Mouse (Mus musculus) hindbrain, embryonic 14.5 days (tissue): ENCODE data around the gene Agpat1. TPM values are rescaled to one million over a fixed set of nuclear protein-coding genes. Genes with fewer than 3 reads are reported as not detected.
A peak's percentile ranks its signal among the peaks of the same experiment; 100 is the strongest.

ENCODE experiments used
- ATAC-seq: fragments of 200-750 bp; cut with Nextera tagmentation; 2 replicates; pipeline ENCODE4 v1.8.0; 2017; ENCODE audit warnings: moderate number of reproducible peaks, mild to moderate bottlenecking, moderate TSS enrichment, moderate library complexity; ENCODE audit not compliant: low FRiP score
- DNase-seq: peaks from one replicate; pipeline ENCODE4 v3.0.0-alpha.2; 2015; ENCODE audit warnings: low spot score
- H3K27ac ChIP-seq: fragments of 300-500 bp; sonication (generic); 2 replicates; pipeline ENCODE4 v1.5.1; 2014; ENCODE audit warnings: mild to moderate bottlenecking, moderate library complexity
- H3K27me3 ChIP-seq: fragments of 300-500 bp; sonication (generic); 2 replicates; pipeline ENCODE4 v1.6.1; 2014; ENCODE audit warnings: mild to moderate bottlenecking, low read length, mixed read lengths; ENCODE audit not compliant: control insufficient read depth, insufficient read depth
- H3K36me3 ChIP-seq: fragments of 300-500 bp; sonication (generic); replicated peaks from 2 replicates; pipeline ENCODE4 v1.6.1; 2014; ENCODE audit not compliant: control insufficient read depth, insufficient read depth
- H3K4me1 ChIP-seq: fragments of 300-500 bp; sonication (generic); replicated peaks from 2 replicates; pipeline ENCODE4 v1.6.1; 2014; ENCODE audit warnings: antibody characterized with exemption, low read length, mixed read lengths; ENCODE audit not compliant: control insufficient read depth, insufficient read depth
- H3K4me2 ChIP-seq: fragments of 300-500 bp; sonication (generic); replicated peaks from 2 replicates; pipeline ENCODE4 v1.6.1; 2014; ENCODE audit warnings: mild to moderate bottlenecking, moderate library complexity
- H3K4me3 ChIP-seq: fragments of 300-500 bp; sonication (generic); replicated peaks from 2 replicates; pipeline ENCODE4 v1.5.1; 2014; ENCODE audit warnings: mild to moderate bottlenecking, low read length
- H3K9ac ChIP-seq: fragments of 300-500 bp; sonication (generic); 2 replicates; pipeline ENCODE4 v1.6.1; 2014
- H3K9me3 ChIP-seq: fragments of 300-500 bp; sonication (generic); 2 replicates; pipeline ENCODE4 v1.6.1; 2016; ENCODE audit warnings: low read length; ENCODE audit not compliant: control insufficient read depth
- WGBS: fragments of 180-500 bp; shearing (Covaris S2); extraction: QIAGEN DNeasy Blood & Tissue Kit; methylation state at CpG from one replicate; pipeline ENCODE4 v1.1.7; 2014; 5-methylcytosine and 5-hydroxymethylcytosine counted together
- polyA plus RNA-seq: library from polyadenylated mRNA; unstranded; fragments of >200 nt; fragmentation: Nextera tagmentation; extraction: Ambion mirVana; gene quantifications from 2 replicates; pipeline ENCODE4 v1.2.1, GENCODE M21; 2014

The Agpat1 gene
- polyA plus RNA-seq, 1 experiment from 2014 or later = 123 TPM

DNA sequence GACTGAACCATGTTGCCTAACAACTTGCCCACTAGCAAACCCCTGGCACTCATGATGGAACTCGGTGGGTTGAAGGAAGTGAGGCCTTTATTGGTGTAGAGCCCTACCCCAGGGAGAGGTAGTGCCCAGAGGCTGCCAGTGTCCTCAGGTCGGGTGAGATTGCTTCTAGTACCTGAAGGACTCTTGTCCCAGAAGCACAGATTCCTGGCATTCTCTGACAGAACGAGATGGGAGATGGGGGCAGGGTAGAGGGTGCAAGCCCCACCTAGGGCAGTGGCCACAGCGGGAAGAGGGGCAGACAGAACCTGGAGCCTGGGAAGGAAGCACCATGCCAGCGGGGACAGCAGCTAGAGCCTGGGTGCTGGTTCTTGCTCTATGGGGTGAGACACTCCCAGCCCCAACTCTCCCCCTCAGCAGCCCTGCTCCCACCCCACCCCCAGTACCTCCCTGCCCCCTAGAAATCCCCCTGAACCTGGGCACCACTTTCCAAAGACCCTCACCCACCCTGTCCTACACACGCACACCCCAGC lies 6.4 kb upstream of the Agpat1 start, which contains the start of gene Ager:
Ager (plus strand) TSS at position 297 of the 530 bp plus-strand sequence.
- 32% methylated on average over 6 of the region's 6 CpGs for WGBS
- no peak for ATAC-seq
- peaks cover 28% of the 10 kb centered on the region for H3K4me1 ChIP-seq

DNA sequence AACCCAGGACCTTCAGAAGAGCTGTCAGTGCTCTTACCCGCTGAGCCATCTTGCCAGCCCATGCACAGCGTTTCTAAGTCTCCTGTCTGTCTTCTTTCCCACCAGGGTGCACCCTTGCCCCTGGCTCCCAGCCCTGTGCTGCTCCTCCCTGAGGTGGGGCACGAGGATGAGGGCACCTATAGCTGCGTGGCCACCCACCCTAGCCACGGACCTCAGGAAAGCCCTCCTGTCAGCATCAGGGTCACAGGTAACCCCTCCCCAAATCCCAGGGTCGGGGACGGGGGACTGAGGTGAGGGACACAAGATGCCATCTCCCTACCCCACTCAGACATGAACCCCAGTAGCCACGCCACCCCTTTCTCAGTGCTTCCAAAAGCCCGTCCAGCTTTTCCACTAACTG lies 4.2 kb upstream of the Agpat1 start:
- DNase-seq = no peak
- no peak for ATAC-seq
- Histone ChIP-seq H3K9ac (no peak overlapping the region), H3K9me3 (no peaks in the 10 kb centered on the region), H3K36me3 (peaks cover 26% of the 10 kb centered on the region), H3K27me3 (no peaks in the 10 kb centered on the region), H3K4me2 (no peak overlapping the region), H3K27ac (no peak overlapping the region), H3K4me1 (peaks cover 15% of the 10 kb centered on the region), H3K4me3 (no peak overlapping the region)
- WGBS = 80% methylated on average over 9 of the region's 9 CpGs

More for the DNA sequence above, 6.4 kb upstream of the Agpat1 start, which contains the start of gene Ager:
- Histone ChIP-seq H3K36me3 (peaks cover 31% of the 10 kb centered on the region), H3K9me3 (no peaks in the 10 kb centered on the region), H3K27me3 (no peaks in the 10 kb centered on the region), H3K27ac (no peak within 1 kb of the TSS), H3K4me3 (no peak within 1 kb of the TSS), H3K9ac (no peak within 1 kb of the TSS), H3K4me2 (no peak within 1 kb of the TSS)
- no peak for DNase-seq

DNA sequence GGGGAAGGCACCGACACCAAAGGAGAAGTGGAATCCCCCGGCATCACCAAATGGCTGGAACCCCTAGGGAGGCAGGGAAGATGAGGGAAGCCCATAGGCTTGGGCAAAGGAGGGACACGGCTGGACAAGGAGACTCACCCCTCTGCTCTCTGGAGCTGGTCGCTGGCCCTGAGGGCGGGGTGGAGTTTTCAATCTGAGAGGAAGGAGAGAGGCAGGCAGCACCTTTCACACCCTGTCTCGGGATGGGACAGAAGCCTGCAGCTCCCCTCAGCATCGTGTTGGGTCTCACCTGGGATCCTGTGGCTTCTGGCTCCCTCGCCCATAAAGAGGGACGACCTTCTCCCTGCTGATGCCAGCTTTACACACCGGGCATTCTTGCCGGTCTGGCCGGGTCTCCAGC lies 2.3 kb upstream of the Agpat1 start:
- no peak overlapping the region for H3K4me3 ChIP-seq
- 0 out of 2 replicates have a peak overlapping the region, but pooled peaks have one; percentile 71 for H3K9ac ChIP-seq
- no peak overlapping the region for H3K27ac ChIP-seq
- peaks cover 23% of the 10 kb centered on the region for H3K4me1 ChIP-seq
- H3K27me3 ChIP-seq = no peaks in the 10 kb centered on the region
- peak overlapping the region; percentile 76 for H3K4me2 ChIP-seq
- H3K36me3 ChIP-seq = peaks cover 12% of the 10 kb centered on the region
- DNase-seq (no peak), ATAC-seq (no peak)
- H3K9me3 ChIP-seq = no peaks in the 10 kb centered on the region
- 91% methylated on average over 12 of the region's 12 CpGs for WGBS

DNA sequence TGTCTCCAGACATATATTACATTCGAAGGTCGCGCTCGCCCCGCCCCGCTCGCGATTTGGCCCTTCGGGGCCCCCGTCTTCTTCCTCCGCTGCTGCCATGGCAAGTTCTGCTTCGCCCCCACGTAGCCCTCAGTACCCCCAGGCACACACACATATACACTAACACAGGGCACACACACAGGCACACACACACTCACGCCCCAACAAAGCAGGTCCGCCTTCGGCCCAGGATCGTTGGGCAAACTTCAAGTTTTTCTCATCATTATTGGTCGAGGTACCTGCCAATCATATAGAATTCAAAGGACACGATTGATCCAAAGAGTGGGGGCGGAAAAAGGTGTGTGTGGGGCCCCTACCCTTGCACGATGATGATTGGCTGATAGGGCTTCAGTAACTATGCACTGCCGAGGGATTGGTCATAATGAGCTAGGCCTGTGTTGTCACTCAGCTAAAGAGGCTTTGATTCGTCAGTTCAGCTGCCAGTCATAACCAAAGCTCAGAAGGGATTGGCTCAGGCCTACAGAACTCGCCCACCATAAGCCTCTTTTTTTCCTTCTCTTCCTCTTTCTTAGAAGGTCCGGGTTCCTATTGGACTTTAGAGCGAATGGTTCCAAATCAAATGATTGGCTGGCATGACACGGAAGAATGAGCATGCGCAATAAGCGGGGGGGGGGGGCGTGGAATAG lies 544 bp upstream of the Agpat1 start, which contains the start of gene Rnf5:
Rnf5 (minus strand) TSS at position 316 of the 686 bp plus-strand sequence.
- Histone ChIP-seq H3K27ac (peak within 1 kb of the TSS; percentile 87), H3K4me3 (peak within 1 kb of the TSS; percentile 80), H3K4me1 (peaks cover 40% of the 10 kb centered on the region), H3K9ac (peak within 1 kb of the TSS; percentile 71), H3K36me3 (peaks cover 16% of the 10 kb centered on the region), H3K4me2 (peak within 1 kb of the TSS; percentile 76), H3K27me3 (no peaks in the 10 kb centered on the region), H3K9me3 (no peaks in the 10 kb centered on the region)
- DNase-seq (peak; percentile 100), ATAC-seq (peak; percentile 94)
- under 1% methylated on average over 30 of the region's 30 CpGs for WGBS

DNA sequence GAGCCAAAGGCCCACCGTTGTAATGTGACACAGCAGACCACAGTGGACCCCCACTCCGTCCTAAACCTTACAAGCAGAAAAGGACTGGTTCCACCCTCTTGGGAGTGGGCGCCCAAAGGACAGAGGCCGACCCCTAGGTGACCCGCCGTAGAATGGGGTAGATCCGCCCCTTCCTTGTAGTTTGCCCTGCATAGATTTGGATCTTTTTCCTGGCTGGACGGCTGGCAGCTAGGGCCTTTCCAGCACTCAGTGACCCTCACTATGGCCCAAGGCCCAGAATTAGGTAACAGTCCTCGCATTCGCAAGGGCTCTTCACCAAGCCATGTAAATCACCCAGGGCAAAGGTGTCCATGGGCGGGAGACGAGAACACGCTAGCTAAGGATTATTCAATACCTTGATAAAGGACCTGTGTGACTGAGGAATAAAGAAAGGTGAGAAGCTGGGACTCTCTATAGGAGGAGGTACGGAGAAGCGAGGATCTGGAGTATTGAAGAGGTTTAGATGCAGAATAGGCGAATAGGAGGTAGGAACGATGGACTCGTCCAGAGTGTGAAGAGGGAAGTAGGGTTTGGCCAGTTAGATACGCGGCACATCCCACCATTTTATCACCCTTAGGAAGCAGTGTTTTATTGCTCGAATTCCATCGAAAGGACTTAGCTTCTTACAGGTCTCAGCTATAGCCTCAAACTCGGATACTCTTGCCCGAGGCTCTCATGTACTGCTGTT lies 612 bp downstream of the Agpat1 start:
- no peak for DNase-seq
- Histone ChIP-seq H3K9ac (peak overlapping the region; percentile 92), H3K36me3 (peaks cover 16% of the 10 kb centered on the region), H3K9me3 (no peaks in the 10 kb centered on the region), H3K27ac (peak overlapping the region; percentile 87), H3K4me1 (peaks cover 43% of the 10 kb centered on the region), H3K4me2 (peak overlapping the region; percentile 66), H3K27me3 (no peaks in the 10 kb centered on the region), H3K4me3 (peak overlapping the region; percentile 80)
- WGBS = 17% methylated on average over 24 of the region's 24 CpGs
- ATAC-seq = no peak

DNA sequence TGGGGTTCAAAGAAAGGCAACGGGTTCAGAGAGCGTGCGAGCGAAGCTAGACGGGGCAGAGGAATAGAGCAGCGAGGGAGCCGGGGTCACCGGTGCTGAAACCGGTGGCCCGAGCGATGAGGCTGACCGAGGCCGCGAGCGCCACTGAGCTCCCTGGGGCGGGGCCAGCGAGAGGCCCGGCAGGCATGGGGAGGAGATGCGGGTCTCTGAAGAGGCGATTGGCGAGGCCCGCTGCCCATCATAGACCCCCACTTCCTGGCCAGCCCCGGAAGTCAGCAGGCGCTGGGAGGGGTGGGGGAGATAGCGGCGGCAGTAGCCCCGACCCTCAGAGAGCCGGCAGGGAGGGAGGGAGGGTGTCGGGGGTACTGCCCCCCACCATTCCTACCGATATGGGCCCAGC lies 1.5 kb downstream of the Agpat1 start:
- WGBS = 0% methylated on average over 28 of the region's 30 CpGs
- peak; percentile 58 for ATAC-seq

DNA sequence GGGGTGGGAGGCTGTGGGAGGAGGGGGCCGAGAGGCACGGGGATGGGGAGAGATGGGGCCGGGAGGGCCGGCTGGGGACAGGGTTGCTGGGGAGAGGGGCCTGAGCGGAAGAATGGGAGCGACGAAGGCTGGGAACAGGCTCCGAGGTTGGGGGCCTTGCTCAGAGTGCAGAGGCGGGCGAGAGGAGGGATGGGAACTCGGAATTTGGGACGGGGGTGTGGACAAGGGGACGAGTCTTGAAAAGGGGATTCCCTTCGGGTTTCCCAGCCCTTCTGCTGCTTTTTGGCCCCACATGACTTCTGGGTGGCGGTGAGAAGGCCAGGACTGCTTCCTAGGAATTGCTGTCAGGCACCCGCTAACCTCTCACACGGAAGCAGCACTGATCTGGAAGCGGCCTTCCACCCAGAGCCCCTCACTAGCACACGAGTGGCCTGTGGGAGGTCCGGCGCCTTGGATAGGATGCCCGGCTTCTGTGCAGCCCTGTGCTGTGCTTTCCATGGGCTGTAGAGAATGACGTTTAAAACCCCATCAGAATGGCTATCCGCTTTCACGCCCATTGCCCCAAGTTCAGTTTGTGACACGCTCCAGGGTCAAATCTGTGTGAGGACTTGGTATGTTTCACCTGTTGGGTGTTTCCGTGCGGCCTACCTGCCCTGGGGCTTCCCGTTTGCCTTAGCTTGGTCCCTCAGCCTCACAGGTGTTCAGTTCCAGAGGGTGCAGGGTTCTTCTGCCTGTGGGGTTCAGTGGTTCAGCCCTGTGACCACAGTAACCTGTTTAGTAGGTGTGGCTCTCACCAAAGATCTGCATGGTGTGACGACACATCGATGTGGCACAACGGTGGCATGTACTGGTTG lies 2.4 kb downstream of the Agpat1 start:
- Histone ChIP-seq H3K4me3 (peak overlapping the region; percentile 80), H3K4me1 (peaks cover 43% of the 10 kb centered on the region), H3K27ac (peak overlapping the region; percentile 87), H3K9ac (peak overlapping the region; percentile 92), H3K4me2 (peak overlapping the region; percentile 66), H3K9me3 (no peaks in the 10 kb centered on the region), H3K27me3 (no peaks in the 10 kb centered on the region), H3K36me3 (peaks cover 20% of the 10 kb centered on the region)
- WGBS = 15% methylated on average over 32 of the region's 32 CpGs
- ATAC-seq = no peak
- DNase-seq = no peak

More for the DNA sequence above, 1.5 kb downstream of the Agpat1 start:
- peak; percentile 94 for DNase-seq
- Histone ChIP-seq H3K9me3 (no peaks in the 10 kb centered on the region), H3K27me3 (no peaks in the 10 kb centered on the region), H3K4me1 (peaks cover 43% of the 10 kb centered on the region), H3K4me3 (peak overlapping the region; percentile 80), H3K36me3 (peaks cover 19% of the 10 kb centered on the region), H3K27ac (peak overlapping the region; percentile 87), H3K4me2 (peak overlapping the region; percentile 66), H3K9ac (peak overlapping the region; percentile 92)

DNA sequence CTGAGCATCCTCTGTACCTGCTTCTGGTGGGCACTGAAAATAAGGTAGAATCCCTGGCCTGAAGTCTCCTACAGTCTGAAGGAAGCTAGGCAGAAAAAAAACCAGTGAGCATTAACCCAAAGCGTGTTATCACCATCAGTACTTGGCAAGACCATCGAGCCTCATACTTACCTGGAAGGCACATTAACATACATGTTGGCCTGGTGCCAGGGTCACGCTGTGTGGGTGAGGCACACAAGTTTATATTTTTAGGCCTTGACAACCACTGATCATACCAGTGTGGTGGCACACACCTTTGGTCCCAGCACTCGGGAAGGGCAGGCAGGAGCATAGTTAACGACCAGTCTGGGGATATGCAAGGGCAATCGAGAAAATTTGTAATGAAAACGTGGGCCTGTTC lies 3.9 kb downstream of the Agpat1 start:
- Histone ChIP-seq H3K27me3 (no peaks in the 10 kb centered on the region), H3K4me3 (no peak overlapping the region), H3K27ac (no peak overlapping the region), H3K4me2 (no peak overlapping the region), H3K9me3 (no peaks in the 10 kb centered on the region), H3K9ac (no peak overlapping the region; the same call in 1 of the 2 replicates), H3K4me1 (peaks cover 34% of the 10 kb centered on the region), H3K36me3 (peaks cover 36% of the 10 kb centered on the region)
- WGBS = 88% methylated on average over 7 of the region's 7 CpGs
- no peak for ATAC-seq
- DNase-seq = no peak
